Mouse (Mus musculus): ENCODE data around the gene Gm6465.
"Not testable (repeated sequence)": the region's sequence is repeated elsewhere in the genome, so short reads cannot be mapped to it uniquely, and the experiment has no call there.

The Gm6465 gene

DNA sequence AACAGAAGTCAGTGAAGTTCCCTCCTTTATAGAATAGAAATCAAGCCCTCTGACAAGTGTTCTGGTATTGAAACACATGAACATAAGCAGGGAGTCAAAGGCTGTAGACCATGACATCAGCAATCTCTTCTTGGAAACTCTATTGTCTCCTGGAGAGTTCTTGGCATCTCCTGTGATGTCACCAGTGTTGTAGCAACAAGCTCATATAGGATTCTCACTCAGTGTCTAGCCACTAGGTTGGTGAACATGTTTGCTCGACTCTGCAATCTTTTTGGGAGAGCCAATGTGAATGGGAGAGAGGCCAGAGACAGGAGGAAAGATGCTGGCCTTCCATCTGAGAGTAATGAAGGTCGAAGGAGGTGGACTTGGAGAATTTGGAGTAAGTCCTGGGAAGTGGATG, at the start of gene Gm6465:
Gene Gm6465 (plus strand): TSS at position 301 of the 400 bp plus-strand sequence.
- DNase-seq (ENCODE audit: low read depth) = not testable (repeated sequence)

DNA sequence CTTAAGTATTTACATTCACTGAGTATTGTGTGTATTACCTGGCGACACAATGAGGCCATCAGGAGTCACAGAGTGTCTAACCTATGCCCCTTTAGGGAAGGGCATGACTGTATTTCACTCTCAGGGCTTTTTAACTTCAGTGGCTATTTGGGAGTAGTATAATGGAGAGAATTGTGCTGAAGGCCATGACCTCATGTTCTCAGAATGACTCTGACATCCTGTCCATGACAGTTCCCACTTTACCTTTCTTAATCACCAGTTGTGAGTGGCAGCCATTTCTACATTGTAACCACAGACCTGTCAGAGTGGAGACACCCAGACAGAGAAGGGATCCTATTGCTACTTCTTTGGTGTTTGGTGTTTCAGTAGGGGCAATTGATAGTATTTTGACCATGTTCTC, 485 bp downstream of the Gm6465 start:
- not testable (repeated sequence) for DNase-seq (ENCODE audit: low read depth)

DNA sequence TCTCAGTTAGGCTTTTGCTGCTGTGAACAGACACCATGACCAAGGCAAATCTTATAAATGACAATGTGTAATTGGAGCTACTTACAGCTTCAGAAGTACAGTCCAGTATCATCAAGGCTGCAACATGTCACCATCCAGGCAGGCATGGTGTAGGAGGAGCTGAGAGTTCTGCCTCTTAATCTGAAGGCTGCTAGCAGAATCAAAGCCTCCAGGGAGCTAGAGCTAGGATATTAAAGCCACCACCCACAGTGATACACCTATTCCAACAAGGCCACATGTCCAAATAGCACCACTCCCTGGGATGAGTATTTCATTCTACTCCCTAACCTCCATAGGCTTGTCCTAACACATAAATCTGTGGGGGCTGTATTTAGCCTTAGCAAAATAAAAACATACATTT, 12.6 kb downstream of the Gm6465 start:
- not testable (repeated sequence) for DNase-seq (ENCODE audit: low read depth)

All from c-Kit-positive CD71-positive TER-119-negative erythroid progenitor cells, embryonic 14.5 days (primary cell).